Comparison of ENCODE assay signal across 14 mouse cellular contexts in the genomic region with DNA sequence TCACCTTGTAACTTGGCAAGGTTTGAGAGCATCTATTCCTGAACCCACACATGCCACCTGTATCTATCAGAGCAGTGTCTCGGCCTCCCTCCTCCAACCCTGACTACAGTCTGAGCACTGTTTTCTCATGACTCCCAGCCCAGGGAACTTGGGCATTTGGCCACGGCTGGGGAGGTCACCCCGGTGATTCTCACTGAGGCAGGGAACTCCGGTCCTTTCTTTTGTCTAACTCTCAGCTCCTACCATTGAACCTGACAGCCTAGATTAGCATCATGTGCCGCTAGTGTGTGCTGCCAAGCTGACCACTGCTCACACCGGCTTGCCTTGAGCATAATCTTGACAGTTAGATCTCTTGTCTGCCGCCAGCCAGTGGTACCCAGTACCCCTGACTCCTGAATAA.
DNase-seq lines count a peak whose midpoint lies in the region; ATAC-seq and TF ChIP-seq lines count a peak whose summit lies in the region.
"Had no signal": no experiment of that assay in that cellular context is flagged by ENCODE, and none has a peak within 500 bp of the region (broad histone marks: within the 10 kb centered on the region; RNA-seq: fewer than 3 reads in every experiment).

No protein-coding gene starts in this region.

- ATAC-seq in embryonic facial prominence, embryonic 14.5 days (ENCODE audit: low read depth), result no peak
- ATAC-seq in hindbrain, embryonic 13.5 days (ENCODE audit: low FRiP score), result 0 out of 2 replicates have a peak, but pooled peaks have one; percentile 1
- peak; percentile 36 for ATAC-seq in midbrain, postnatal 0 days (ENCODE audit: low FRiP score)
- ATAC-seq: inflammation-experienced regulatory T-cells, adult 6 months had no signal

- DNase-seq in Muller cell, postnatal 12 days (ENCODE audit: inconsistent ontology term), result peak; percentile 93
- no peak for DNase-seq in embryonic facial prominence, embryonic 14.5 days (ENCODE audit: low spot score)
- peak; percentile 59 for DNase-seq in midbrain, postnatal 0 days (ENCODE audit: low spot score)
- DNase-seq in thymus, postnatal 10 days (ENCODE audit: low spot score in 2 of 2), result no peak
- no peak for DNase-seq in layer of hippocampus, adult 9-10 months (ENCODE audit: low spot score)
- no peak for DNase-seq in urinary bladder, postnatal 4 days (ENCODE audit: low spot score in 2 of 2)
- DNase-seq in right cerebral cortex, adult 18-20 months, result no peak
- DNase-seq: thymus, postnatal 4 days had no signal

- H3K36me3 ChIP-seq in embryonic facial prominence, embryonic 14.5 days (ENCODE audit: control insufficient read depth, insufficient read depth, low read length), result no peaks in the 10 kb centered on the region
- no peaks in the 10 kb centered on the region for H3K36me3 ChIP-seq in hindbrain, embryonic 13.5 days
- no peaks in the 10 kb centered on the region for H3K36me3 ChIP-seq in midbrain, postnatal 0 days (ENCODE audit: insufficient read depth, low read length)
- H3K36me3 ChIP-seq: lung, embryonic 15.5 days had no signal

- no peak overlapping the region for H3K4me3 ChIP-seq in embryonic facial prominence, embryonic 14.5 days (ENCODE audit: low read depth, low read length)
- H3K4me3 ChIP-seq in hindbrain, embryonic 13.5 days, result no peak overlapping the region; the same call in 1 of the 2 replicates
- no peak overlapping the region for H3K4me3 ChIP-seq in midbrain, postnatal 0 days (ENCODE audit: low read depth, low read length)
- H3K4me3 ChIP-seq: limb, embryonic 13.5 days; lung, embryonic 15.5 days had no signal

- no peak overlapping the region for H3K9ac ChIP-seq in embryonic facial prominence, embryonic 14.5 days (ENCODE audit: low read depth, low read length)
- peak overlapping the region; percentile 43; the same call in 1 of the 2 replicates for H3K9ac ChIP-seq in hindbrain, embryonic 13.5 days
- no peak overlapping the region for H3K9ac ChIP-seq in midbrain, postnatal 0 days (replicated peaks; ENCODE audit: low read length, poor library complexity, severe bottlenecking)
- H3K9ac ChIP-seq: limb, embryonic 13.5 days; lung, embryonic 15.5 days had no signal

- WGBS in embryonic facial prominence, embryonic 14.5 days, result 64% methylated on average over 7 of the region's 7 CpGs
- 22% methylated on average over 7 of the region's 7 CpGs for WGBS in hindbrain, embryonic 13.5 days
- 28% methylated on average over 7 of the region's 7 CpGs for WGBS in midbrain, postnatal 0 days

- no peaks in the 10 kb centered on the region for H3K27me3 ChIP-seq in embryonic facial prominence, embryonic 14.5 days (replicated peaks; ENCODE audit: control insufficient read depth, insufficient read depth, low read length)
- H3K27me3 ChIP-seq in hindbrain, embryonic 13.5 days, result no peaks in the 10 kb centered on the region
- H3K27me3 ChIP-seq in midbrain, postnatal 0 days (ENCODE audit: insufficient read depth, low read length), result no peaks in the 10 kb centered on the region
- H3K27me3 ChIP-seq: CH12.LX; limb, embryonic 13.5 days; lung, embryonic 15.5 days had no signal

- H3K27ac ChIP-seq in embryonic facial prominence, embryonic 14.5 days (replicated peaks; ENCODE audit: low read depth, low read length), result peak overlapping the region; percentile 44; the same call in 1 of the 2 replicates
- H3K27ac ChIP-seq in hindbrain, embryonic 13.5 days, result peak overlapping the region; percentile 87
- peak overlapping the region; percentile 71 for H3K27ac ChIP-seq in midbrain, postnatal 0 days (ENCODE audit: low read depth, low read length)
- H3K27ac ChIP-seq: limb, embryonic 13.5 days had no signal

- H3K4me2 ChIP-seq in embryonic facial prominence, embryonic 14.5 days (ENCODE audit: low read depth, low read length), result no peak overlapping the region
- H3K4me2 ChIP-seq in hindbrain, embryonic 13.5 days, result peak overlapping the region; percentile 38
- 0 out of 2 replicates have a peak overlapping the region, but pooled peaks have one; percentile 4 for H3K4me2 ChIP-seq in midbrain, postnatal 0 days (ENCODE audit: low read depth, low read length, poor library complexity, severe bottlenecking)
- H3K4me2 ChIP-seq: heart, embryonic 11.5 days; limb, embryonic 13.5 days; lung, embryonic 15.5 days had no signal

- no peaks in the 10 kb centered on the region for H3K9me3 ChIP-seq in embryonic facial prominence, embryonic 14.5 days (ENCODE audit: control insufficient read depth, low read length)
- H3K9me3 ChIP-seq in hindbrain, embryonic 13.5 days, result no peaks in the 10 kb centered on the region
- H3K9me3 ChIP-seq in midbrain, postnatal 0 days (ENCODE audit: low read length), result no peaks in the 10 kb centered on the region
- H3K9me3 ChIP-seq: limb, embryonic 13.5 days; lung, embryonic 15.5 days had no signal

- TF ChIP-seq CTCF in midbrain, postnatal 0 days (IDR thresholded peaks at IDR 0.05), result no peak

- peaks cover 36% of the 10 kb centered on the region for H3K4me1 ChIP-seq in embryonic facial prominence, embryonic 14.5 days (ENCODE audit: control insufficient read depth, insufficient read depth, low read length)
- H3K4me1 ChIP-seq in hindbrain, embryonic 13.5 days (replicated peaks), result peaks cover 91% of the 10 kb centered on the region
- peaks cover 17% of the 10 kb centered on the region for H3K4me1 ChIP-seq in midbrain, postnatal 0 days (ENCODE audit: insufficient read depth, low read length)

Comparison
In these comparisons a context has a peak if more than half of its experiments do, and no peak if none do; other contexts are left out.
1. DNase-seq: peak in Muller cell, postnatal 12 days (single experiment) and midbrain, postnatal 0 days (single experiment); none in embryonic facial prominence, embryonic 14.5 days (single experiment), thymus, postnatal 10 days (0 of 2), layer of hippocampus, adult 9-10 months (single experiment), urinary bladder, postnatal 4 days (0 of 2) and right cerebral cortex, adult 18-20 months (single experiment).
2. Peak in every context shown above with its lines, with median percentiles within 50 percentile points of each other: H3K27ac ChIP-seq.